Comparison of ENCODE assay signal across 10 mouse cellular contexts in genomic region chr2:180953638-180954037, GRCm38 (mm10). TPM values are rescaled to one million over a fixed set of nuclear protein-coding genes. Genes with fewer than 3 reads are reported as not detected.
DNase-seq lines count a peak whose midpoint lies in the region; ATAC-seq and TF ChIP-seq lines count a peak whose summit lies in the region.
"Had no signal": no experiment of that assay in that cellular context is flagged by ENCODE, and none has a peak within 500 bp of the region (broad histone marks: within the 10 kb centered on the region; RNA-seq: fewer than 3 reads in every experiment).

No protein-coding gene starts in this region.

- H3K4me1 ChIP-seq in liver, embryonic 11.5 days (replicated peaks; ENCODE audit: control insufficient read depth, insufficient read depth, low read length): no peaks in the 10 kb centered on the region
- no peaks in the 10 kb centered on the region for H3K4me1 ChIP-seq in liver, postnatal 0 days (ENCODE audit: insufficient read depth)
- H3K4me1 ChIP-seq in forebrain, embryonic 10.5 days: peaks cover 71% of the 10 kb centered on the region
- peaks cover 8% of the 10 kb centered on the region; the same call in 1 of the 2 replicates for H3K4me1 ChIP-seq in intestine, embryonic 16.5 days (ENCODE audit: control insufficient read depth, insufficient read depth, low read length)
- H3K4me1 ChIP-seq in neural tube, embryonic 15.5 days: peaks cover 39% of the 10 kb centered on the region

- no peak overlapping the region for H3K27ac ChIP-seq in liver, embryonic 11.5 days (ENCODE audit: low read depth, low read length)
- no peak overlapping the region for H3K27ac ChIP-seq in liver, postnatal 0 days (ENCODE audit: low read depth)
- peak overlapping the region; percentile 84 for H3K27ac ChIP-seq in forebrain, embryonic 10.5 days
- H3K27ac ChIP-seq in intestine, embryonic 16.5 days (ENCODE audit: low read length): peak overlapping the region; percentile 68; the same call in 1 of the 2 replicates
- peak overlapping the region; percentile 92 for H3K27ac ChIP-seq in neural tube, embryonic 15.5 days (replicated peaks)
- H3K27ac ChIP-seq: liver, embryonic 14.5 days had no signal

- TF ChIP-seq CTCF in liver, postnatal 0 days (IDR thresholded peaks at IDR 0.05; ENCODE audit: low read depth): no peak

- no peak for DNase-seq in liver, embryonic 11.5 days (ENCODE audit: low spot score)
- no peak for DNase-seq in liver, postnatal 0 days
- peak; percentile 14 for DNase-seq in forebrain, embryonic 10.5 days (ENCODE audit: extremely low spot score, low spot score)
- no peak for DNase-seq in adrenal gland, postnatal 14 days
- DNase-seq in frontal cortex, postnatal 25 days (ENCODE audit: low spot score in 2 of 2): no peak
- DNase-seq in urinary bladder, postnatal 36 days (ENCODE audit: low spot score in 2 of 2): no peak

- ATAC-seq in liver, embryonic 11.5 days (replicated peaks; ENCODE audit: low FRiP score): no peak
- ATAC-seq in liver, postnatal 0 days: no peak
- ATAC-seq in intestine, embryonic 16.5 days: no peak
- no peak for ATAC-seq in neural tube, embryonic 15.5 days (ENCODE audit: low FRiP score)

- H3K9ac ChIP-seq in liver, embryonic 11.5 days (ENCODE audit: low read depth, low read length): no peak overlapping the region
- H3K9ac ChIP-seq in liver, postnatal 0 days (replicated peaks): no peak overlapping the region; the same call in 1 of the 2 replicates
- peak overlapping the region; percentile 67 for H3K9ac ChIP-seq in intestine, embryonic 16.5 days (ENCODE audit: low read depth, low read length)
- H3K9ac ChIP-seq in neural tube, embryonic 15.5 days (replicated peaks): peak overlapping the region; percentile 78
- H3K9ac ChIP-seq: liver, embryonic 14.5 days had no signal

- H3K4me3 ChIP-seq in liver, embryonic 11.5 days (ENCODE audit: low read depth, low read length): peak overlapping the region; percentile 38; the same call in 1 of the 2 replicates
- no peak overlapping the region for H3K4me3 ChIP-seq in liver, postnatal 0 days (ENCODE audit: low read depth, low read length)
- H3K4me3 ChIP-seq in forebrain, embryonic 10.5 days: peak overlapping the region; percentile 71
- peak overlapping the region; percentile 64 for H3K4me3 ChIP-seq in intestine, embryonic 16.5 days (ENCODE audit: low read length)
- H3K4me3 ChIP-seq in neural tube, embryonic 15.5 days (replicated peaks): peak overlapping the region; percentile 65

- H3K9me3 ChIP-seq in liver, embryonic 11.5 days (ENCODE audit: control insufficient read depth, low read length): no peaks in the 10 kb centered on the region
- H3K9me3 ChIP-seq in liver, postnatal 0 days (ENCODE audit: low read length): no peaks in the 10 kb centered on the region
- no peaks in the 10 kb centered on the region for H3K9me3 ChIP-seq in forebrain, embryonic 10.5 days
- H3K9me3 ChIP-seq in intestine, embryonic 16.5 days (ENCODE audit: control insufficient read depth, low read length): no peaks in the 10 kb centered on the region
- H3K9me3 ChIP-seq in neural tube, embryonic 15.5 days (replicated peaks): no peaks in the 10 kb centered on the region

- H3K27me3 ChIP-seq in liver, embryonic 11.5 days (replicated peaks; ENCODE audit: control insufficient read depth, insufficient read depth, low read length): peaks cover 49% of the 10 kb centered on the region
- peaks cover 36% of the 10 kb centered on the region for H3K27me3 ChIP-seq in liver, postnatal 0 days (ENCODE audit: insufficient read depth, low read length)
- H3K27me3 ChIP-seq in forebrain, embryonic 10.5 days (ENCODE audit: poor library complexity, severe bottlenecking): peaks cover 51% of the 10 kb centered on the region
- no peaks in the 10 kb centered on the region for H3K27me3 ChIP-seq in intestine, embryonic 16.5 days (replicated peaks; ENCODE audit: control insufficient read depth, insufficient read depth, low read length)
- H3K27me3 ChIP-seq in neural tube, embryonic 15.5 days (replicated peaks): no peaks in the 10 kb centered on the region

- TF ChIP-seq EP300 in liver, postnatal 0 days (IDR thresholded peaks at IDR 0.05; ENCODE audit: low read depth): no peak

- peak overlapping the region; percentile 68 for H3K4me2 ChIP-seq in liver, embryonic 11.5 days
- H3K4me2 ChIP-seq in liver, postnatal 0 days (ENCODE audit: low read depth, low read length): no peak overlapping the region
- H3K4me2 ChIP-seq in intestine, embryonic 16.5 days (ENCODE audit: low read depth, low read length): peak overlapping the region; percentile 78
- peak overlapping the region; percentile 82 for H3K4me2 ChIP-seq in neural tube, embryonic 15.5 days

- 32% methylated on average over 2 of the region's 2 CpGs for WGBS in liver, embryonic 11.5 days
- 38% methylated on average over 2 of the region's 2 CpGs for WGBS in liver, postnatal 0 days (ENCODE audit: insufficient replicate concordance)
- WGBS in forebrain, embryonic 10.5 days: 12% methylated on average over 2 of the region's 2 CpGs
- 33% methylated on average over 2 of the region's 2 CpGs for WGBS in intestine, embryonic 16.5 days
- WGBS in neural tube, embryonic 15.5 days: 8% methylated on average over 2 of the region's 2 CpGs

- no peaks in the 10 kb centered on the region for H3K36me3 ChIP-seq in liver, embryonic 11.5 days (ENCODE audit: control insufficient read depth, insufficient read depth, low read length)
- no peaks in the 10 kb centered on the region for H3K36me3 ChIP-seq in liver, postnatal 0 days (replicated peaks; ENCODE audit: insufficient read depth, low read length)
- no peaks in the 10 kb centered on the region for H3K36me3 ChIP-seq in forebrain, embryonic 10.5 days (replicated peaks)
- no peaks in the 10 kb centered on the region for H3K36me3 ChIP-seq in intestine, embryonic 16.5 days (ENCODE audit: control insufficient read depth, insufficient read depth, low read length)
- no peaks in the 10 kb centered on the region for H3K36me3 ChIP-seq in neural tube, embryonic 15.5 days

RNA-seq across cellular contexts. Expression of gene Nkain4, which starts 0.9 kb away (rescaled TPM):
- polyA plus RNA-seq in liver, embryonic 11.5 days (2014; fragmentation: Nextera tagmentation; extraction: Ambion mirVana): 5.3 and 6.8 TPM in 2 replicates
- 1.6 and 3.4 TPM in 2 replicates for polyA plus RNA-seq in liver, postnatal 0 days (2015; fragmentation: Nextera tagmentation; extraction: Ambion mirVana)
- polyA plus RNA-seq in forebrain, embryonic 10.5 days (2016; fragmentation: Nextera tagmentation; extraction: Ambion mirVana): 19.7 and 27.0 TPM in 2 replicates
- polyA plus RNA-seq in intestine, embryonic 16.5 days (2015; fragmentation: Nextera tagmentation; extraction: Ambion mirVana): 29.9 and 32.5 TPM in 2 replicates
- polyA plus RNA-seq in neural tube, embryonic 15.5 days (2015; fragmentation: Nextera tagmentation; extraction: Ambion mirVana): 89.0 and 91.1 TPM in 2 replicates
- total RNA-seq in adrenal gland, postnatal 14 days (2021): 5.2 and 6.6 TPM in 2 replicates
- total RNA-seq: granulocyte monocyte progenitor cell, adult 5-6 weeks had no signal

RNA-seq across cellular contexts. Expression of gene Arfgap1, which starts 13.4 kb away (rescaled TPM):
- polyA plus RNA-seq in liver, embryonic 11.5 days (2014; fragmentation: Nextera tagmentation; extraction: Ambion mirVana): 57.6 and 62.4 TPM in 2 replicates
- 17.7 and 18.8 TPM in 2 replicates for polyA plus RNA-seq in liver, postnatal 0 days (2015; fragmentation: Nextera tagmentation; extraction: Ambion mirVana)
- 79.5 and 80.3 TPM in 2 replicates for polyA plus RNA-seq in forebrain, embryonic 10.5 days (2016; fragmentation: Nextera tagmentation; extraction: Ambion mirVana)
- 74.2 and 82.4 TPM in 2 replicates for polyA plus RNA-seq in intestine, embryonic 16.5 days (2015; fragmentation: Nextera tagmentation; extraction: Ambion mirVana)
- 114 and 124 TPM in 2 replicates for polyA plus RNA-seq in neural tube, embryonic 15.5 days (2015; fragmentation: Nextera tagmentation; extraction: Ambion mirVana)
- total RNA-seq in adrenal gland, postnatal 14 days (2021): 47.9 and 54.8 TPM in 2 replicates

RNA-seq across cellular contexts. Expression of gene Birc7, which starts 24.8 kb away (rescaled TPM):
- polyA plus RNA-seq in liver, embryonic 11.5 days (2014; fragmentation: Nextera tagmentation; extraction: Ambion mirVana): not detected in 2 replicates
- polyA plus RNA-seq in liver, postnatal 0 days (2015; fragmentation: Nextera tagmentation; extraction: Ambion mirVana): not detected in 2 replicates
- 0.54 and 0.56 TPM in 2 replicates for polyA plus RNA-seq in forebrain, embryonic 10.5 days (2016; fragmentation: Nextera tagmentation; extraction: Ambion mirVana)
- 0.09 TPM in 1 of 2 replicates, not detected in the other for polyA plus RNA-seq in intestine, embryonic 16.5 days (2015; fragmentation: Nextera tagmentation; extraction: Ambion mirVana)
- polyA plus RNA-seq in neural tube, embryonic 15.5 days (2015; fragmentation: Nextera tagmentation; extraction: Ambion mirVana): 0.20 TPM in 1 of 2 replicates, not detected in the other
- total RNA-seq in adrenal gland, postnatal 14 days (2021): not detected in 2 replicates
- total RNA-seq: granulocyte monocyte progenitor cell, adult 5-6 weeks had no signal
- polyA plus RNA-seq: liver, embryonic 14.5 days had no signal

RNA-seq across cellular contexts. Expression of gene Col20a1, which starts 32.7 kb away (rescaled TPM):
- polyA plus RNA-seq in liver, embryonic 11.5 days (2014; fragmentation: Nextera tagmentation; extraction: Ambion mirVana): 0.10 and 0.16 TPM in 2 replicates
- 0.12 and 0.18 TPM in 2 replicates for polyA plus RNA-seq in liver, postnatal 0 days (2015; fragmentation: Nextera tagmentation; extraction: Ambion mirVana)
- 0.07 and 0.17 TPM in 2 replicates for polyA plus RNA-seq in forebrain, embryonic 10.5 days (2016; fragmentation: Nextera tagmentation; extraction: Ambion mirVana)
- polyA plus RNA-seq in intestine, embryonic 16.5 days (2015; fragmentation: Nextera tagmentation; extraction: Ambion mirVana): 0.27 and 0.61 TPM in 2 replicates
- polyA plus RNA-seq in neural tube, embryonic 15.5 days (2015; fragmentation: Nextera tagmentation; extraction: Ambion mirVana): 0.14 and 0.67 TPM in 2 replicates
- 3.5 and 3.7 TPM in 2 replicates for total RNA-seq in adrenal gland, postnatal 14 days (2021)

RNA-seq across cellular contexts. Expression of gene Ythdf1, which starts 32.9 kb away (rescaled TPM):
- 59.2 and 64.8 TPM in 2 replicates for polyA plus RNA-seq in liver, embryonic 11.5 days (2014; fragmentation: Nextera tagmentation; extraction: Ambion mirVana)
- polyA plus RNA-seq in liver, postnatal 0 days (2015; fragmentation: Nextera tagmentation; extraction: Ambion mirVana): 17.3 and 17.8 TPM in 2 replicates
- 47.4 and 56.6 TPM in 2 replicates for polyA plus RNA-seq in forebrain, embryonic 10.5 days (2016; fragmentation: Nextera tagmentation; extraction: Ambion mirVana)
- 9.2 and 9.8 TPM in 2 replicates for polyA plus RNA-seq in intestine, embryonic 16.5 days (2015; fragmentation: Nextera tagmentation; extraction: Ambion mirVana)
- polyA plus RNA-seq in neural tube, embryonic 15.5 days (2015; fragmentation: Nextera tagmentation; extraction: Ambion mirVana): 48.2 and 50.0 TPM in 2 replicates
- 52.0 and 61.3 TPM in 2 replicates for total RNA-seq in adrenal gland, postnatal 14 days (2021)

Comparison
In these comparisons a context has a peak if more than half of its experiments do, and no peak if none do; other contexts are left out.
1. H3K27ac ChIP-seq: peak in forebrain, embryonic 10.5 days (single experiment), intestine, embryonic 16.5 days (single experiment) and neural tube, embryonic 15.5 days (single experiment); none in liver, embryonic 11.5 days (single experiment) and liver, postnatal 0 days (single experiment).
2. H3K9ac ChIP-seq: peak in intestine, embryonic 16.5 days (single experiment) and neural tube, embryonic 15.5 days (single experiment); none in liver, embryonic 11.5 days (single experiment) and liver, postnatal 0 days (single experiment).